Mouse (Mus musculus) CH12.LX (cell line): ENCODE results near the gene Csnk1g2. TPM values are rescaled to one million over a fixed set of nuclear protein-coding genes. Genes with fewer than 3 reads are reported as not detected.

Experiments used
- DNase-seq: peaks from one replicate; pipeline ENCODE4 v3.0.0-alpha.2; 2013; ENCODE audit errors: extremely low read depth
- H3K27ac ChIP-seq: 2 replicates; pipeline ENCODE4 v1.5.1; 2012; ENCODE audit warnings: low read depth, mild to moderate bottlenecking, control low read depth, moderate library complexity; ENCODE audit not compliant: insufficient read depth
- H3K27me3 ChIP-seq: replicated peaks from 2 replicates; pipeline ENCODE3; 2012; ENCODE audit warnings: inconsistent platforms
- H3K36me3 ChIP-seq, 2 experiments: replicated peaks in 1 of 2; 2 replicates each; pipeline versions ENCODE3 to v1.6.1; 2012; ENCODE audit warnings: inconsistent platforms in 1 of 2, low read length in 1 of 2, mild to moderate bottlenecking in 1 of 2, mixed read lengths in 1 of 2, moderate library complexity in 1 of 2; ENCODE audit not compliant: control insufficient read depth in 1 of 2, insufficient read depth in 1 of 2
- H3K4me1 ChIP-seq, 2 experiments: 2 replicates each; pipeline ENCODE4 v1.6.1; 2012; ENCODE audit warnings: inconsistent platforms in 1 of 2, moderate library complexity in 1 of 2; ENCODE audit not compliant: insufficient read depth in 2 of 2, control insufficient read depth in 1 of 2
- H3K4me2 ChIP-seq: 2 replicates; pipeline ENCODE4 v1.6.1; 2012; ENCODE audit warnings: low read depth, mild to moderate bottlenecking, control low read depth; ENCODE audit not compliant: poor library complexity, insufficient read depth, severe bottlenecking
- H3K4me3 ChIP-seq, 3 experiments: fragments of 150-350 bp in 1 of 3; sonication (generic) in 1 of 3; replicated peaks in 1 of 3; 2 replicates each; pipeline versions ENCODE3 to v1.5.1; 2011 to 2012; ENCODE audit warnings: low read depth in 2 of 3, low read length in 2 of 3, mild to moderate bottlenecking in 2 of 3, moderate library complexity in 2 of 3, control low read depth in 1 of 3, improper control_type of control experiment in 1 of 3, inconsistent platforms in 1 of 3, mixed read lengths in 1 of 3; ENCODE audit not compliant: poor library complexity in 1 of 3
- H3K79me2 ChIP-seq: replicated peaks from 2 replicates; pipeline ENCODE4 v1.6.1; 2012; ENCODE audit warnings: mild to moderate bottlenecking, moderate library complexity; ENCODE audit not compliant: control insufficient read depth, poor library complexity, insufficient read depth, severe bottlenecking; ENCODE audit errors: extremely low read depth
- H3K9ac ChIP-seq: 2 replicates; pipeline ENCODE4 v1.6.1; 2012; ENCODE audit warnings: low read depth, mild to moderate bottlenecking, control low read depth, moderate library complexity; ENCODE audit not compliant: insufficient read depth
- H3K9me3 ChIP-seq: replicated peaks from 2 replicates; pipeline ENCODE3; 2012; ENCODE audit warnings: low read length, inconsistent platforms, mixed read lengths
- BHLHE40 ChIP-seq: IDR thresholded peaks from 2 replicates; pipeline ENCODE4 v1.6.1; 2011; ENCODE audit warnings: mild to moderate bottlenecking, low read depth, low read length, improper control_type of control experiment
- E2F4 ChIP-seq: IDR thresholded peaks from 2 replicates; pipeline ENCODE4 v1.6.1; 2011; ENCODE audit warnings: low read depth, low read length, improper control_type of control experiment; ENCODE audit not compliant: insufficient replicate concordance
- ELF1 ChIP-seq: IDR thresholded peaks from 2 replicates; pipeline ENCODE4 v1.6.1; 2014; ENCODE audit warnings: low read depth, mild to moderate bottlenecking, inconsistent platforms, low read length, improper control_type of control experiment
- IRF4 ChIP-seq: IDR thresholded peaks from 2 replicates; pipeline ENCODE4 v1.6.1; 2014; ENCODE audit warnings: low read depth, mild to moderate bottlenecking, inconsistent platforms, low read length, improper control_type of control experiment
- MXI1 ChIP-seq: IDR thresholded peaks from 2 replicates; pipeline ENCODE4 v1.6.1; 2011; ENCODE audit warnings: mild to moderate bottlenecking, low read depth, low read length, improper control_type of control experiment
- POLR2A ChIP-seq: IDR thresholded peaks from 2 replicates; pipeline ENCODE4 v1.6.1; 2011; ENCODE audit warnings: low read depth, mild to moderate bottlenecking, improper control_type of control experiment, low read length
- SIN3A ChIP-seq: IDR thresholded peaks from 2 replicates; pipeline ENCODE4 v1.6.1; 2012; ENCODE audit warnings: low read length, improper control_type of control experiment, inconsistent platforms
- TBP ChIP-seq: conservative IDR thresholded peaks from 2 replicates; pipeline ENCODE4 v1.6.1; 2011; ENCODE audit warnings: low read depth, low read length, improper control_type of control experiment
- UBTF ChIP-seq: IDR thresholded peaks from 2 replicates; pipeline ENCODE4 v1.6.1; 2012; ENCODE audit warnings: low read depth, mild to moderate bottlenecking, inconsistent platforms, low read length, improper control_type of control experiment, moderate library complexity
- USF1 ChIP-seq: IDR thresholded peaks from 2 replicates; pipeline ENCODE4 v1.6.1; 2014; ENCODE audit warnings: low read depth, mild to moderate bottlenecking, inconsistent platforms, low read length, improper control_type of control experiment
- USF2 ChIP-seq: conservative IDR thresholded peaks from 2 replicates; pipeline ENCODE4 v1.6.1; 2011; ENCODE audit warnings: low read depth, low read length, improper control_type of control experiment
- ZMIZ1 ChIP-seq: IDR thresholded peaks from 2 replicates; pipeline ENCODE4 v1.6.1; 2012; ENCODE audit warnings: low read depth, mild to moderate bottlenecking, inconsistent platforms, low read length, improper control_type of control experiment
- ZNF384 ChIP-seq: IDR thresholded peaks from 2 replicates; pipeline ENCODE4 v1.6.1; 2012; ENCODE audit warnings: low read depth, low read length, improper control_type of control experiment, inconsistent platforms
- dilution Hi-C: fragments of 300-500 bp; cut with MboI; formaldehyde crosslinking; loops from 2 replicates; pipeline ENCODE4 v1.14.3; 2020; ENCODE audit warnings: low sequenced_read_pairs; ENCODE audit not compliant: extremely low pct_unique_long_range_greater_than_20kb, extremely low pct_ligation_motif_present
- in situ Hi-C: fragments of 300-500 bp; cut with MboI; formaldehyde crosslinking; loops from 3 replicates; pipeline ENCODE4 v1.14.3; 2019; ENCODE audit warnings: low sequenced_read_pairs, low pct_ligation_motif_present, low pct_unique_long_range_greater_than_20kb, mixed read lengths
- polyA plus RNA-seq: library from polyadenylated mRNA; unstranded; fragments of >175 nt; gene quantifications from 2 replicates; pipeline ENCODE4 v1.2.1, GENCODE M21; 2012; ENCODE audit warnings: low read depth; ENCODE audit not compliant: insufficient read length
- total RNA-seq, 2 experiments: library from RNA; depleted of rRNA; stranded (reverse); fragments of 300-350 nt in 1 of 2; fragments of >200 nt in 1 of 2; gene quantifications; 2 replicates each; pipeline ENCODE4 v1.2.3; 2012 to 2014

The Csnk1g2 gene
- total and polyA plus RNA-seq, 3 experiments = 44.1 to 59.0 (median 50.1) TPM

GRCm38 (mm10) chr10:80664197-80665015 lies 41.8 kb downstream of the Csnk1g2 start:
- peaks cover 13 to 68% of the 10 kb centered on the region in 2 experiments for H3K4me1 ChIP-seq
- DNase-seq = no peak
- no peaks in the 10 kb centered on the region for H3K79me2 ChIP-seq
- TF ChIP-seq MXI1 = peak; percentile 30; the same call in 1 of the 2 replicates
- TF ChIP-seq USF2 = no peak
- TF ChIP-seq E2F4 = no peak
- TF ChIP-seq ELF1 = 0 out of 2 replicates have a peak, but pooled peaks have one; percentile 28
- TF ChIP-seq ZNF384 = peak; percentile 87
- TF ChIP-seq IRF4 = 0 out of 2 replicates have a peak, but pooled peaks have one; percentile 19
- TF ChIP-seq ZMIZ1 = no peak; the same call in 1 of the 2 replicates
- TF ChIP-seq POLR2A = peak; percentile 20; the same call in 1 of the 2 replicates
- no peak for TF ChIP-seq TBP
- TF ChIP-seq, all 38 proteins: peak for 5
- Histone ChIP-seq H3K9me3 (no peaks in the 10 kb centered on the region), H3K4me2 (no peak overlapping the region), H3K27ac (peak overlapping the region; percentile 88), H3K36me3 (peaks cover 39 to 43% of the 10 kb centered on the region in 2 experiments), H3K4me3 (no peak overlapping the region), H3K9ac (no peak overlapping the region), H3K27me3 (no peaks in the 10 kb centered on the region)
- in situ Hi-C loops = no loop called here
- dilution Hi-C loops = no loop called here

- H3K27me3 ChIP-seq = no peaks in the 10 kb centered on the region
- H3K9ac ChIP-seq = no peak overlapping the region
- H3K79me2 ChIP-seq = no peaks in the 10 kb centered on the region
- TF ChIP-seq BHLHE40 (no peak), SIN3A (no peak), UBTF (no peak), MXI1 (no peak)
- in situ Hi-C loops = no loop called here
- H3K4me1 ChIP-seq = peaks cover 13 to 74% of the 10 kb centered on the region in 2 experiments
- H3K27ac ChIP-seq = peak overlapping the region; percentile 71
- H3K4me2 ChIP-seq = no peak overlapping the region
- dilution Hi-C loops = no loop called here
- no peaks in the 10 kb centered on the region for H3K9me3 ChIP-seq
- no peak overlapping the region for H3K4me3 ChIP-seq
- H3K36me3 ChIP-seq = peaks cover 45 to 49% of the 10 kb centered on the region in 2 experiments
- no peak for DNase-seq
These were observed 42.4 kb downstream of the Csnk1g2 start for GRCm38 (mm10) chr10:80665016-80665380.

- no peaks in the 10 kb centered on the region for H3K9me3 ChIP-seq
- no peak overlapping the region for H3K4me3 ChIP-seq
- H3K79me2 ChIP-seq = no peaks in the 10 kb centered on the region
- in situ Hi-C loops = no loop called here
- H3K36me3 ChIP-seq = peaks cover 50 to 53% of the 10 kb centered on the region in 2 experiments
- no peaks in the 10 kb centered on the region for H3K27me3 ChIP-seq
- DNase-seq = no peak
- H3K4me2 ChIP-seq = no peak overlapping the region
- H3K27ac ChIP-seq = peak overlapping the region; percentile 4; the same call in 1 of the 2 replicates
- H3K9ac ChIP-seq = no peak overlapping the region
- peaks cover 13 to 79% of the 10 kb centered on the region in 2 experiments for H3K4me1 ChIP-seq
- no peak for TF ChIP-seq USF1
- TF ChIP-seq E2F4 = no peak
- dilution Hi-C loops = no loop called here
These were observed 42.8 kb downstream of the Csnk1g2 start for GRCm38 (mm10) chr10:80665459-80665858.
